Mouse (Mus musculus): ENCODE results near the gene Gm20662. TPM values are rescaled to one million over a fixed set of nuclear protein-coding genes. Genes with fewer than 3 reads are reported as not detected.

Gene Gm20662
- total RNA-seq, 2 experiments from 2014 or later = 1.1 TPM; not detected in 1

- no peak for DNase-seq (ENCODE audit: low spot score in 2 of 2)
These were observed 21.5 kb upstream of the Gm20662 start for GRCm38 (mm10) chr9:107974491-107975171.

GRCm38 (mm10) chr9:107975399-107976386 is 20.5 kb upstream of the Gm20662 start, which contains the start of gene Uba7:
Uba7 (plus strand) TSS chr9:107975505.
- DNase-seq (ENCODE audit: low spot score in 2 of 2) = no peak

- DNase-seq (ENCODE audit: low spot score in 2 of 2) = no peak
These were observed 17.3 kb upstream of the Gm20662 start for GRCm38 (mm10) chr9:107978815-107979214.

GRCm38 (mm10) chr9:107981684-107982605 is 14.2 kb upstream of the Gm20662 start:
- DNase-seq (ENCODE audit: low spot score in 2 of 2) = peak in 1 of 2 experiments; percentile 62

- peak; percentile 63 to 77 for DNase-seq (ENCODE audit: low spot score in 2 of 2)
These were observed 13.3 kb upstream of the Gm20662 start, which contains the start of gene Gm20661 for GRCm38 (mm10) chr9:107982681-107983346. Gm20661 (plus strand) TSS chr9:107983058.

- peak; percentile 31 to 61 for DNase-seq (ENCODE audit: low spot score in 2 of 2)
These were observed 12.7 kb upstream of the Gm20662 start for GRCm38 (mm10) chr9:107983421-107983890.

GRCm38 (mm10) chr9:107984052-107984753 is 11.9 kb upstream of the Gm20662 start:
- no peak for DNase-seq (ENCODE audit: low spot score in 2 of 2)

GRCm38 (mm10) chr9:107984754-107985055 is 11.4 kb upstream of the Gm20662 start:
- no peak for DNase-seq (ENCODE audit: low spot score in 2 of 2)

- peak; percentile 78 for DNase-seq (ENCODE audit: low spot score in 2 of 2)
These were observed 10.7 kb upstream of the Gm20662 start, which contains the start of gene Inka1 for GRCm38 (mm10) chr9:107985131-107986119. Inka1 (minus strand) TSS chr9:107985879.

GRCm38 (mm10) chr9:107986376-107986775 is 9.8 kb upstream of the Gm20662 start:
- peak; percentile 73 to 79 for DNase-seq (ENCODE audit: low spot score in 2 of 2)

GRCm38 (mm10) chr9:107987950-107988349 is 8.2 kb upstream of the Gm20662 start:
- no peak for DNase-seq (ENCODE audit: low spot score in 2 of 2)

- DNase-seq (ENCODE audit: low spot score in 2 of 2) = no peak
These were observed 4.0 kb upstream of the Gm20662 start, which contains the start of gene Cdhr4 for GRCm38 (mm10) chr9:107992197-107992596. Cdhr4 (plus strand) TSS chr9:107992497.

- no peak for DNase-seq (ENCODE audit: low spot score in 2 of 2)
These were observed 3.1 kb upstream of the Gm20662 start for GRCm38 (mm10) chr9:107993013-107993412.

GRCm38 (mm10) chr9:107994464-107994863 is 1.7 kb upstream of the Gm20662 start:
- DNase-seq (ENCODE audit: low spot score in 2 of 2) = no peak

- no peak for DNase-seq (ENCODE audit: low spot score in 2 of 2)
These were observed 636 bp upstream of the Gm20662 start for GRCm38 (mm10) chr9:107995513-107995912.

GRCm38 (mm10) chr9:108001922-108002770 is 6.0 kb downstream of the Gm20662 start, which contains the start of gene Ip6k1:
Ip6k1 (plus strand) TSS chr9:108002501.
- peak; percentile 100 for DNase-seq (ENCODE audit: low spot score in 2 of 2)

Measured in layer of hippocampus, postnatal 14 days (tissue).